Mouse (Mus musculus): ENCODE data around the gene Ddr1.

The Ddr1 gene

GRCm38 (mm10) chr17:35693906-35694305 is 10.5 kb downstream of the Ddr1 start:
- DNase-seq (ENCODE audit: extremely low read depth, low read depth, low spot score), result no peak

GRCm38 (mm10) chr17:35692368-35692767 is 12.1 kb downstream of the Ddr1 start:
- DNase-seq (ENCODE audit: extremely low read depth, low read depth, low spot score), result no peak

- DNase-seq (ENCODE audit: extremely low read depth, low read depth, low spot score), result no peak
Measured at GRCm38 (mm10) chr17:35691811-35692210, 12.6 kb downstream of the Ddr1 start.

GRCm38 (mm10) chr17:35689936-35690645 is 14.3 kb downstream of the Ddr1 start:
- DNase-seq (ENCODE audit: extremely low read depth, low read depth, low spot score), result no peak

GRCm38 (mm10) chr17:35688347-35689175 is 15.9 kb downstream of the Ddr1 start:
- DNase-seq (ENCODE audit: extremely low read depth, low read depth, low spot score), result no peak

- DNase-seq (ENCODE audit: extremely low read depth, low read depth, low spot score), result no peak
Measured at GRCm38 (mm10) chr17:35685061-35685460, 19.4 kb downstream of the Ddr1 start.

GRCm38 (mm10) chr17:35681986-35682385 is 22.4 kb downstream of the Ddr1 start:
- no peak for DNase-seq (ENCODE audit: extremely low read depth, low read depth, low spot score)

GRCm38 (mm10) chr17:35680591-35680990 is 23.8 kb downstream of the Ddr1 start:
- DNase-seq (ENCODE audit: extremely low read depth, low read depth, low spot score), result no peak

- peak; percentile 94 for DNase-seq (ENCODE audit: extremely low read depth, low read depth, low spot score)
Measured at GRCm38 (mm10) chr17:35673416-35674035, 30.9 kb downstream of the Ddr1 start, which contains the start of gene Gtf2h4. TSS of gene Gtf2h4 (minus strand) at chr17:35673739.

- DNase-seq (ENCODE audit: extremely low read depth, low read depth, low spot score), result no peak
Measured at GRCm38 (mm10) chr17:35672527-35672926, 31.9 kb downstream of the Ddr1 start.

GRCm38 (mm10) chr17:35671846-35672245 is 32.6 kb downstream of the Ddr1 start:
- DNase-seq (ENCODE audit: extremely low read depth, low read depth, low spot score), result no peak

- DNase-seq (ENCODE audit: extremely low read depth, low read depth, low spot score), result no peak
Measured at GRCm38 (mm10) chr17:35669731-35670130, 34.7 kb downstream of the Ddr1 start.

- DNase-seq (ENCODE audit: extremely low read depth, low read depth, low spot score), result no peak
Measured at GRCm38 (mm10) chr17:35667334-35668065, 36.9 kb downstream of the Ddr1 start, which contains the start of gene Vars2. TSS of gene Vars2 (minus strand) at chr17:35667592.

GRCm38 (mm10) chr17:35666851-35667256 is 37.6 kb downstream of the Ddr1 start:
- DNase-seq (ENCODE audit: extremely low read depth, low read depth, low spot score), result no peak

GRCm38 (mm10) chr17:35665957-35666515 is 38.4 kb downstream of the Ddr1 start:
- no peak for DNase-seq (ENCODE audit: extremely low read depth, low read depth, low spot score)

- no peak for DNase-seq (ENCODE audit: extremely low read depth, low read depth, low spot score)
Measured at GRCm38 (mm10) chr17:35653086-35653485, 51.3 kb downstream of the Ddr1 start.

GRCm38 (mm10) chr17:35649429-35649828 is 55.0 kb downstream of the Ddr1 start:
- no peak for DNase-seq (ENCODE audit: extremely low read depth, low read depth, low spot score)

GRCm38 (mm10) chr17:35643609-35644236 is 60.7 kb downstream of the Ddr1 start, which contains the start of gene Mucl3:
TSS of gene Mucl3 (minus strand) at chr17:35643695.
- no peak for DNase-seq (ENCODE audit: extremely low read depth, low read depth, low spot score)

GRCm38 (mm10) chr17:35639352-35639751 is 65.1 kb downstream of the Ddr1 start:
- DNase-seq (ENCODE audit: extremely low read depth, low read depth, low spot score), result no peak
